Mouse (Mus musculus) G1E (cell line): ENCODE measurements at regions not wholly inside any gene's neighbourhood (a gene's known extent, or its start where the extent isn't known, plus 50 kb on each side); places are given as distances from the start of the nearest gene placed in this dataset.

Source experiments
- CTCF ChIP-seq: IDR thresholded peaks from 2 replicates; pipeline ENCODE4 v1.5.1; 2012; ENCODE audit warnings: low read depth, low read length, inconsistent platforms, mixed read lengths
- GATA1 ChIP-seq: IDR thresholded peaks from 2 replicates; pipeline ENCODE4 v1.6.1; 2012; ENCODE audit warnings: borderline replicate concordance, low read length, inconsistent platforms, mixed read lengths
- GATA2 ChIP-seq: IDR thresholded peaks from 2 replicates; pipeline ENCODE4 v1.6.1; 2012; ENCODE audit warnings: low read depth, low read length, inconsistent platforms, borderline replicate concordance
- TAL1 ChIP-seq: conservative IDR thresholded peaks from 2 replicates; pipeline ENCODE4 v1.6.1; 2012; ENCODE audit warnings: low read depth, low read length, inconsistent platforms, mixed read lengths

DNA sequence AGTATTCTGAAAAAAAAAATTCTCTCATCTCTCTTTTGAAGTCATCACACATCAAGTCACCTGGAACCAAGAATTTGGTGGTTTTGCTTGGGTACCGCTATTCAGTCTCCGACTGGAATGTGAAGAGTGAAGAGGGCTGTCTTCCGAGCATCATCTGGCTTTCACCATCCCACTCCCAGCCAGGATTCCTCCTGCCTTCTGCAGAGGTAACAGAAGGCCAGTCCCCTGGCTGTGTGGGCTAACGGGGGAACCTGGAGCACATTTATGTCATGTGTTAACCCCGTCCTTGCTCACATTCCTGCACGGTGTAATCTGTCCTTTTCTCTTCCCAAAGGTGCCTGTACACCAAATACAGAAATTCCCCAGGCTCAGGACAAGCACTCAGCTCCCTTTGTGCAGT, 61.6 kb upstream of the Sh3gl3 start:
- TF ChIP-seq CTCF = no peak
- TF ChIP-seq GATA2 = no peak
- TF ChIP-seq TAL1 = no peak
- no peak for TF ChIP-seq GATA1
